Mouse (Mus musculus) NIH3T3 (cell line): Measurements from ENCODE around the gene Tmprss15.

Experiments used
- DNase-seq: peaks from one replicate; pipeline ENCODE4 v3.0.0-alpha.2; 2012; ENCODE audit warnings: low read depth

Tmprss15 gene

GRCm38 (mm10) chr16:79090997-79091396 is at the start of gene Tmprss15:
Tmprss15 (minus strand) TSS chr16:79091097.
- DNase-seq = no peak

GRCm38 (mm10) chr16:79114879-79115278 is 24.0 kb upstream of the Tmprss15 start:
- DNase-seq = no peak

- no peak for DNase-seq
These were observed 18.6 kb upstream of the Tmprss15 start for GRCm38 (mm10) chr16:79109516-79109915.

GRCm38 (mm10) chr16:79108969-79109368 is 18.1 kb upstream of the Tmprss15 start:
- no peak for DNase-seq

GRCm38 (mm10) chr16:79100325-79100724 is 9.4 kb upstream of the Tmprss15 start:
- no peak for DNase-seq

GRCm38 (mm10) chr16:79098321-79098720 is 7.4 kb upstream of the Tmprss15 start:
- no peak for DNase-seq

- no peak for DNase-seq
These were observed 4.3 kb downstream of the Tmprss15 start for GRCm38 (mm10) chr16:79086550-79086949.

GRCm38 (mm10) chr16:79063848-79064247 is 27.0 kb downstream of the Tmprss15 start:
- DNase-seq = peak; percentile 1

- peak; percentile 7 for DNase-seq
These were observed 31.9 kb downstream of the Tmprss15 start for GRCm38 (mm10) chr16:79058775-79059558.

- no peak for DNase-seq
These were observed 58.3 kb downstream of the Tmprss15 start for GRCm38 (mm10) chr16:79032593-79032992.

- DNase-seq = no peak
These were observed 88.1 kb downstream of the Tmprss15 start for GRCm38 (mm10) chr16:79002812-79003211.

GRCm38 (mm10) chr16:79001679-79002078 is 89.2 kb downstream of the Tmprss15 start:
- no peak for DNase-seq

- no peak for DNase-seq
These were observed 114.5 kb downstream of the Tmprss15 start for GRCm38 (mm10) chr16:78976384-78976783.

GRCm38 (mm10) chr16:78974099-78974498 is 116.8 kb downstream of the Tmprss15 start:
- no peak for DNase-seq

GRCm38 (mm10) chr16:78969091-78969731 is 121.7 kb downstream of the Tmprss15 start:
- DNase-seq = peak; percentile 55

GRCm38 (mm10) chr16:78957434-78957833 is 133.5 kb downstream of the Tmprss15 start:
- DNase-seq = no peak

GRCm38 (mm10) chr16:78950359-78950758 is 140.5 kb downstream of the Tmprss15 start:
- peak; percentile 24 for DNase-seq

- DNase-seq = no peak
These were observed 153.1 kb downstream of the Tmprss15 start for GRCm38 (mm10) chr16:78937755-78938154.

- DNase-seq = no peak
These were observed 156.6 kb downstream of the Tmprss15 start for GRCm38 (mm10) chr16:78934298-78934697.

- no peak for DNase-seq
These were observed 159.4 kb downstream of the Tmprss15 start for GRCm38 (mm10) chr16:78931287-78932025.

- no peak for DNase-seq
These were observed 160.3 kb downstream of the Tmprss15 start, which contains the start of gene Chodl for GRCm38 (mm10) chr16:78930382-78931286. Chodl (plus strand) TSS chr16:78930948.

GRCm38 (mm10) chr16:78922644-78923043 is 168.3 kb downstream of the Tmprss15 start:
- DNase-seq = no peak
